Mouse (Mus musculus) olfactory bulb, adult 2 months (tissue): ENCODE results near the gene Slc25a21. TPM values are rescaled to one million over a fixed set of nuclear protein-coding genes. Genes with fewer than 3 reads are reported as not detected.

Experiments used
- H3K27ac ChIP-seq: fragments of 200-500 bp; 2 replicates; pipeline ENCODE4 v1.5.1; 2012; ENCODE audit warnings: low read depth, low read length; ENCODE audit not compliant: insufficient read depth
- H3K4me1 ChIP-seq: fragments of 200-500 bp; 2 replicates; pipeline ENCODE4 v1.6.1; 2012; ENCODE audit warnings: low read length; ENCODE audit not compliant: control insufficient read depth, insufficient read depth
- H3K4me3 ChIP-seq: fragments of 200-500 bp; 2 replicates; pipeline ENCODE4 v1.5.1; 2012; ENCODE audit warnings: mild to moderate bottlenecking, low read depth, low read length, moderate library complexity; ENCODE audit not compliant: insufficient read depth
- CTCF ChIP-seq: fragments of 200-500 bp; IDR thresholded peaks from 2 replicates; pipeline ENCODE4 v1.5.1; 2012; ENCODE audit warnings: low read depth, mild to moderate bottlenecking, low read length, moderate library complexity; ENCODE audit not compliant: insufficient read depth
- POLR2A ChIP-seq: fragments of 200-500 bp; IDR thresholded peaks from 2 replicates; pipeline ENCODE4 v1.6.1; 2012; ENCODE audit warnings: mild to moderate bottlenecking, low read depth, low read length, moderate library complexity; ENCODE audit not compliant: insufficient read depth
- WGBS: fragments of 180-500 bp; shearing (Covaris S2); methylation state at CpG from one replicate; pipeline ENCODE4 v1.1.7; 2018; 5-methylcytosine and 5-hydroxymethylcytosine counted together
- polyA plus RNA-seq: library from polyadenylated mRNA; stranded (reverse); fragments of >200 nt; gene quantifications from 2 replicates; pipeline ENCODE4 v1.2.4, GENCODE M21; 2012; ENCODE audit warnings: low replicate concordance; ENCODE audit not compliant: missing spikeins, insufficient read depth, insufficient read length

Gene Slc25a21
- polyA plus RNA-seq, 1 experiment, result not detected

- WGBS, result 11% methylated on average over 30 of the region's 30 CpGs
- peaks cover 9% of the 10 kb centered on the region for H3K4me1 ChIP-seq
- peak overlapping the region; percentile 42 for H3K4me3 ChIP-seq
- H3K27ac ChIP-seq, result no peak overlapping the region
- TF ChIP-seq CTCF (no peak), POLR2A (no peak)
Measured at GRCm38 (mm10) chr12:57211353-57212311, 14.4 kb upstream of the Slc25a21 start.

- no peaks in the 10 kb centered on the region for H3K4me1 ChIP-seq
- no peak overlapping the region for H3K27ac ChIP-seq
- TF ChIP-seq CTCF (no peak), POLR2A (no peak)
- no peak overlapping the region for H3K4me3 ChIP-seq
- 92% methylated on average over 4 of the region's 4 CpGs for WGBS
Measured at GRCm38 (mm10) chr12:57204276-57204851, 7.1 kb upstream of the Slc25a21 start.

DNA sequence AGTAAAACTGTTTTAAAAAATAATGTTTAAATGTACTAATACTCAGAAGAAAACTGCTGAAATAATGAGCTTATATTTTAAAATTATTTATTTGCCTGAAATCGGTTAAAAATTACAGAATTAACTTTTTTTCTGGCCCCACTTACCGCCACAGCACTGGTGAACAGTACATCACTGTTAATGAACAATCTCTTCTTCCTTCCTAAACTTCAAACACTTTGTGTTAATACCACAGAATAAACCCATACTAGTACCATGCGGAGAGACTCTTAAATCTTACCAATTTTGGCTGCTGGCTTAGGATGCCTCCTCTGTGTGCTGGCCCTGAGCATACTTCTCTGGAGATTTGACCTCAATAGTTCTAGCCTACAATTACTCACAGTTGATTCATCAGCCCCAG, 4.6 kb upstream of the Slc25a21 start:
- TF ChIP-seq POLR2A (no peak), CTCF (no peak)
- H3K27ac ChIP-seq, result no peak overlapping the region
- WGBS, result 97% methylated on average over 3 of the region's 3 CpGs

DNA sequence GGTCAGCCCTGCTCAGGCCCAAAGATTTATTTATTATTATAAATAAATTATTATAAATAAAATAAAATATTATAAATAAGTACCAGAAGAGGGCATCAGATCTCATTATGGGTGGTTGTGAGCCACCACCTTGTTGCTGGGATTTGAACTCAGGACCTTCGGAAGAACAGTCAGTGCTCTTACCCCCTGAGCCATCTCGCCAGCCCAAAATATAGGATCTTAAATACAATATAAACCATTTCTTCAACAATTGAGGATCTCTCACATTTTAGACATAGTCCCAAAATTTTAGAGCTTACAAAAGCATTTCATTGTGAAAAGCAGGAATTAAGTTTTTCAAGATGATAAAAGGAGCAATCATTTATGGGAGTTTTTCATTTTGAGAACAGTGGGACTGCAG, 2.2 kb upstream of the Slc25a21 start:
- no peak overlapping the region for H3K4me3 ChIP-seq
- no peak overlapping the region for H3K27ac ChIP-seq
- 97% methylated on average over 2 of the region's 2 CpGs for WGBS
- TF ChIP-seq CTCF (no peak), POLR2A (no peak)
- H3K4me1 ChIP-seq, result peaks cover 8% of the 10 kb centered on the region

More for the DNA sequence above, 4.6 kb upstream of the Slc25a21 start:
- Histone ChIP-seq H3K4me3 (no peak overlapping the region), H3K4me1 (peaks cover 3% of the 10 kb centered on the region)

GRCm38 (mm10) chr12:57198269-57198668, 997 bp upstream of the Slc25a21 start:
- no peak overlapping the region for H3K4me3 ChIP-seq
- peaks cover 8% of the 10 kb centered on the region for H3K4me1 ChIP-seq
- no peak overlapping the region for H3K27ac ChIP-seq
- TF ChIP-seq POLR2A, result no peak
- TF ChIP-seq CTCF, result no peak

GRCm38 (mm10) chr12:57196608-57197362, 487 bp downstream of the Slc25a21 start:
- H3K4me3 ChIP-seq, result peak overlapping the region; percentile 42
- no peak for TF ChIP-seq CTCF
- no peak for TF ChIP-seq POLR2A
- 4% methylated on average over 59 of the region's 59 CpGs for WGBS
- H3K27ac ChIP-seq, result no peak overlapping the region
- peaks cover 8% of the 10 kb centered on the region for H3K4me1 ChIP-seq

DNA sequence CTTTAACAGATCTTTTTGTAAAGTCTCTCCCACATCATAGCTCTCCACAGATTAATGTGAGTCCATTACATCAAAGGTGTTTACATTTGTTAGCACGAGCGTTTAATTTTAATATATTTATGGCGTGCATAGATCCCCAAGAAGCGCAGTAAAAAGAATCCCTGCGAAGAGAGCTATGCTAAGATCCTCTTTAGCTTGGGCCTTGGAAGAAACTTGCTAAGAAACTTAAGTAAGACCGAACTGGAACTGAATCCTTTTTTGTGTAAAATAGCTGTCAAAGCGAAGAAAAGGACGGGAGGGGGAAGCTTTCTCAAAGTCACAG, 1.0 kb downstream of the Slc25a21 start:
- no peak for TF ChIP-seq POLR2A
- TF ChIP-seq CTCF, result no peak
- WGBS, result 34% methylated on average over 8 of the region's 8 CpGs
- Histone ChIP-seq H3K27ac (no peak overlapping the region), H3K4me1 (peaks cover 8% of the 10 kb centered on the region), H3K4me3 (peak overlapping the region; percentile 42; the same call in 1 of the 2 replicates)

DNA sequence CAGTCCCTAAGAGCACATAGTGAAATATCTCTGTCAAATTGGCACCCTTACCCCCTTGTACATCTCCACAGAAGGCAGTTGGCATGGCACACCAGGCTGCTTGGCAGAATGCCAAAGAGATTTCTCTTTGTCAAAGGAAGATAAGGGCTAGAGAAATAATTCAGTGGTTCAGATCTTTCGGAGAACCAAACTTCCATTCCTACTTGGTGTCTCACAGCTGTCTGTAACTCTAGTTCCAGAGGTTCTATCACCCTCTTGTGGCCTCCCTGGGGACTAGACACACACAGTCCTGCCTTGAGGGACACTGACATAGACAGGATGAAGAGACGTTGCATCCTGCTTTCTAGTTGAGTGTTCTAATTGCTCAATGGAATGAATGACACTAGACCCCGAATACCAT, 2.7 kb downstream of the Slc25a21 start:
- WGBS, result 43% methylated on average over 3 of the region's 3 CpGs
- Histone ChIP-seq H3K4me1 (peaks cover 8% of the 10 kb centered on the region), H3K27ac (no peak overlapping the region), H3K4me3 (no peak overlapping the region)
- TF ChIP-seq CTCF (no peak), POLR2A (no peak)

DNA sequence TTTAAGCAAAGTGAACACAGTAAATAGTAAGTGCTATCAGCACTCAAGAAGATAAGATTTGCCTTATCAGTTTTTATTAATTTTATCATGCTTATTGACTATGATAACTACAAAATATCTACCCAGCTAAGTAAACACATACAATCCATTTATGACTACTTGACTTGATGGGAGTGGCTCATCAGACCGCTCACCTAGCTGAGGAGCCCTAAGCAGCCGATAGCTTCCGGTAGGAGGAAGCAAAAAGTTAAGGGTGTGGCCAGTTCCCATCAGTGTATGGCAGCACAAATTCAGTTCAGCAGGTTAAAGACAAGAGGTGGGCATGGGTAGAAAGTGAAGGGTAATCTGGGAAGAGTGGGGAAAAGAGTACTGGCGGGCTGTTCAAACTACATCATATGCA, 10.2 kb downstream of the Slc25a21 start:
- Histone ChIP-seq H3K27ac (no peak overlapping the region), H3K4me3 (no peak overlapping the region), H3K4me1 (no peaks in the 10 kb centered on the region)
- 90% methylated on average over 4 of the region's 4 CpGs for WGBS
- TF ChIP-seq POLR2A (no peak), CTCF (no peak)
